Mouse (Mus musculus) lung, postnatal 0 days (tissue): Measurements from ENCODE around the gene Ablim2.

Experiments used
- CTCF ChIP-seq: IDR thresholded peaks from 2 replicates; pipeline ENCODE4 v1.5.1; 2016; ENCODE audit warnings: antibody characterized with exemption, mild to moderate bottlenecking
- EP300 ChIP-seq: IDR thresholded peaks from 2 replicates; pipeline ENCODE4 v1.6.1; 2016; ENCODE audit warnings: antibody characterized with exemption, mild to moderate bottlenecking, control low read depth

- TF ChIP-seq CTCF: no peak
- TF ChIP-seq EP300: no peak
Observed at GRCm38 (mm10) chr5:35719880-35720279, 37.8 kb upstream of the Ablim2 start.
